Mouse (Mus musculus): ENCODE measurements around the gene Plekha1.

GRCm38 (mm10) chr7:130886246-130886645 is 20.7 kb downstream of the Plekha1 start:
- no peak for TF ChIP-seq CTCF (conservative IDR thresholded peaks at IDR 0.05; ENCODE audit: insufficient read depth, insufficient read length, low read depth, low read length)
- TF ChIP-seq POLR2A (IDR thresholded peaks at IDR 0.05; ENCODE audit: low read depth, low read length), result no peak

All from kidney, adult 2 months (tissue).